Mouse (Mus musculus) liver, postnatal 0 days (tissue): ENCODE measurements at regions not wholly inside any gene's neighbourhood (a gene's known extent, or its start where the extent isn't known, plus 50 kb on each side); places are given as distances from the start of the nearest gene placed in this dataset.

Source experiments
- CTCF ChIP-seq: sonication (generic); IDR thresholded peaks from 2 replicates; pipeline ENCODE4 v1.5.1; 2016; ENCODE audit warnings: antibody characterized with exemption, low read depth
- EP300 ChIP-seq: IDR thresholded peaks from 2 replicates; pipeline ENCODE4 v1.6.1; 2016; ENCODE audit warnings: antibody characterized with exemption, low read depth, mild to moderate bottlenecking

DNA sequence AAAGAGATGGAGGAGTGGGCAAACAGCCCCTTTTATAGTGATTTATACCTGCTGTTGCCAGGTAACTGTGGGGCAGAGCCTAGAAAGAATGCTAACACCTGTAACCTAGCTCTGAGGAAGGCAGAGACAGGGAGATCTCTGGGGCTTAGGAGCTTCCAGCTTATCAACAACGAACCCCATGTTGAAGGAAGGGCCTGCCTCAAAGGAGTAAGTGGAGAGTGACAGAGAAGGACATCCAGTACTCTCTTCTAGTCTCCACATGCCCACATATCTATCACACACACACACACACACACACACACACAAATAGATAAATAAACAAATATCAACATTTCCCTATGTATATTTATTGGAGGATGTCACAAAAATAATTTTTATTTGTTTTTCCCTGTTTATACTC is 654.6 kb downstream of the Zfp706 start:
- TF ChIP-seq CTCF, result no peak
- TF ChIP-seq EP300, result no peak
